Mouse (Mus musculus) forebrain, embryonic 12.5 days (tissue): ENCODE measurements around the gene Syt1. TPM values are rescaled to one million over a fixed set of nuclear protein-coding genes. Genes with fewer than 3 reads are reported as not detected.

Source experiments
- ATAC-seq: fragments of 200-750 bp; cut with Nextera tagmentation; 2 replicates; pipeline ENCODE4 v1.8.0; 2017; ENCODE audit warnings: moderate TSS enrichment; ENCODE audit not compliant: low FRiP score
- H3K27ac ChIP-seq: fragments of 300-500 bp; sonication (generic); 2 replicates; pipeline ENCODE4 v1.5.1; 2016; ENCODE audit warnings: mild to moderate bottlenecking
- H3K27me3 ChIP-seq: fragments of 300-500 bp; sonication (generic); 2 replicates; pipeline ENCODE4 v1.6.1; 2016; ENCODE audit warnings: mild to moderate bottlenecking
- H3K36me3 ChIP-seq: fragments of 300-500 bp; sonication (generic); replicated peaks from 2 replicates; pipeline ENCODE4 v1.6.1; 2016; ENCODE audit warnings: mild to moderate bottlenecking
- H3K4me1 ChIP-seq: fragments of 300-500 bp; sonication (generic); 2 replicates; pipeline ENCODE4 v1.6.1; 2016
- H3K4me2 ChIP-seq: fragments of 300-500 bp; sonication (generic); 2 replicates; pipeline ENCODE4 v1.6.1; 2016; ENCODE audit warnings: mild to moderate bottlenecking, moderate library complexity
- H3K4me3 ChIP-seq: fragments of 300-500 bp; sonication (generic); replicated peaks from 2 replicates; pipeline ENCODE4 v1.5.1; 2016; ENCODE audit warnings: mild to moderate bottlenecking
- H3K9ac ChIP-seq: fragments of 300-500 bp; sonication (generic); 2 replicates; pipeline ENCODE4 v1.6.1; 2016; ENCODE audit warnings: mild to moderate bottlenecking
- H3K9me3 ChIP-seq: fragments of 300-500 bp; sonication (generic); 2 replicates; pipeline ENCODE4 v1.6.1; 2016
- WGBS: fragments of 180-500 bp; shearing (Covaris S2); methylation state at CpG from one replicate; pipeline ENCODE4 v1.1.7; 2016; 5-methylcytosine and 5-hydroxymethylcytosine counted together
- polyA plus RNA-seq: library from polyadenylated mRNA; unstranded; fragments of >200 nt; fragmentation: Nextera tagmentation; extraction: Ambion mirVana; gene quantifications from 2 replicates; pipeline ENCODE4 v1.2.1, GENCODE M21; 2016

Syt1 gene
- polyA plus RNA-seq, 1 experiment from 2014 or later, result 33.7 TPM

- peaks cover 7% of the 10 kb centered on the region; the same call in 1 of the 2 replicates for H3K4me1 ChIP-seq
- H3K27me3 ChIP-seq, result no peaks in the 10 kb centered on the region
- peak; percentile 75; the same call in 1 of the 2 replicates for ATAC-seq
- no peak overlapping the region; the same call in 1 of the 2 replicates for H3K27ac ChIP-seq
- H3K9ac ChIP-seq, result no peak overlapping the region
- H3K36me3 ChIP-seq, result no peaks in the 10 kb centered on the region
- H3K4me3 ChIP-seq, result no peak overlapping the region
- no peaks in the 10 kb centered on the region for H3K9me3 ChIP-seq
- WGBS, result 66% methylated on average over 19 of the region's 19 CpGs
- no peak overlapping the region for H3K4me2 ChIP-seq
These were observed 451.8 kb downstream of the Syt1 start for GRCm38 (mm10) chr10:108558812-108559606.

- Histone ChIP-seq H3K9ac (no peak overlapping the region), H3K27ac (no peak overlapping the region), H3K27me3 (no peaks in the 10 kb centered on the region), H3K4me2 (no peak overlapping the region), H3K4me1 (no peaks in the 10 kb centered on the region), H3K36me3 (no peaks in the 10 kb centered on the region), H3K4me3 (no peak overlapping the region), H3K9me3 (no peaks in the 10 kb centered on the region)
- WGBS, result 75% methylated on average over 6 of the region's 6 CpGs
- ATAC-seq, result no peak
These were observed 458.2 kb downstream of the Syt1 start for GRCm38 (mm10) chr10:108552544-108552943.

- H3K4me3 ChIP-seq, result no peak overlapping the region
- no peaks in the 10 kb centered on the region for H3K27me3 ChIP-seq
- no peak overlapping the region for H3K4me2 ChIP-seq
- no peaks in the 10 kb centered on the region for H3K4me1 ChIP-seq
- WGBS, result 94% methylated on average over 3 of the region's 3 CpGs
- no peaks in the 10 kb centered on the region for H3K9me3 ChIP-seq
- H3K36me3 ChIP-seq, result no peaks in the 10 kb centered on the region
- ATAC-seq, result no peak
- no peak overlapping the region for H3K9ac ChIP-seq
- no peak overlapping the region for H3K27ac ChIP-seq
These were observed 465.1 kb downstream of the Syt1 start for GRCm38 (mm10) chr10:108545715-108546114.

- Histone ChIP-seq H3K4me2 (no peak overlapping the region), H3K4me3 (no peak overlapping the region), H3K9me3 (no peaks in the 10 kb centered on the region), H3K4me1 (no peaks in the 10 kb centered on the region), H3K27ac (no peak overlapping the region), H3K36me3 (no peaks in the 10 kb centered on the region), H3K27me3 (no peaks in the 10 kb centered on the region), H3K9ac (no peak overlapping the region)
- no peak for ATAC-seq
- WGBS, result 86% methylated on average over 9 of the region's 9 CpGs
These were observed 469.2 kb downstream of the Syt1 start for GRCm38 (mm10) chr10:108541555-108541954.

- no peak for ATAC-seq
- Histone ChIP-seq H3K4me3 (no peak overlapping the region), H3K4me1 (no peaks in the 10 kb centered on the region), H3K27ac (no peak overlapping the region), H3K4me2 (no peak overlapping the region), H3K27me3 (no peaks in the 10 kb centered on the region), H3K9ac (no peak overlapping the region), H3K9me3 (no peaks in the 10 kb centered on the region), H3K36me3 (no peaks in the 10 kb centered on the region)
- WGBS, result 92% methylated on average over 3 of the region's 3 CpGs
These were observed 472.2 kb downstream of the Syt1 start for GRCm38 (mm10) chr10:108538546-108538945.

DNA sequence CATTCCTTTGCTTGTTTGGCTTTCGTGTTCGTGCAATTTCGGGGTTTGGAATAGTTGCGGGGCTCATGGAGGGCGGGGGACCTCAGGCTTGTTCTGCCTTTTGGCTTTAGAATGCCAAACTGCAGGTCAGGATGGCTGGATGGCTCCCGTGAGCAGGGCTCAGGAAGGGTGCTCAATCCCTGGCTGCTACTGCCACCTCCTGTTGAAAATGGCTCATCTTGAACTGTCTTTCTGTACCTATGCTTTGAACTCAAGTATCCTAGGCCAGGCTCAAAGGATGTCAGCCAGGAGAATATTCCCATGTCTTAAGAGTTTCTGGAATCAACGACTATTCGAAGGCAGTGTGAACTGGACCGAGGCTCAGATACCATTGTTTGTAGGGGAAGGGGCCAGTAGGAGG, 473.1 kb downstream of the Syt1 start:
- H3K9ac ChIP-seq, result no peak overlapping the region
- no peak overlapping the region for H3K4me3 ChIP-seq
- no peak for ATAC-seq
- no peaks in the 10 kb centered on the region for H3K4me1 ChIP-seq
- H3K4me2 ChIP-seq, result no peak overlapping the region
- H3K27me3 ChIP-seq, result no peaks in the 10 kb centered on the region
- no peaks in the 10 kb centered on the region for H3K9me3 ChIP-seq
- WGBS, result 76% methylated on average over 9 of the region's 9 CpGs
- no peaks in the 10 kb centered on the region for H3K36me3 ChIP-seq
- no peak overlapping the region for H3K27ac ChIP-seq

GRCm38 (mm10) chr10:108535922-108536321, 474.9 kb downstream of the Syt1 start:
- no peak overlapping the region for H3K4me3 ChIP-seq
- no peaks in the 10 kb centered on the region for H3K36me3 ChIP-seq
- ATAC-seq, result no peak
- H3K4me2 ChIP-seq, result no peak overlapping the region
- peaks cover 7% of the 10 kb centered on the region; the same call in 1 of the 2 replicates for H3K4me1 ChIP-seq
- 60% methylated on average over 5 of the region's 5 CpGs for WGBS
- no peaks in the 10 kb centered on the region for H3K27me3 ChIP-seq
- H3K9me3 ChIP-seq, result no peaks in the 10 kb centered on the region
- no peak overlapping the region for H3K9ac ChIP-seq
- H3K27ac ChIP-seq, result no peak overlapping the region

DNA sequence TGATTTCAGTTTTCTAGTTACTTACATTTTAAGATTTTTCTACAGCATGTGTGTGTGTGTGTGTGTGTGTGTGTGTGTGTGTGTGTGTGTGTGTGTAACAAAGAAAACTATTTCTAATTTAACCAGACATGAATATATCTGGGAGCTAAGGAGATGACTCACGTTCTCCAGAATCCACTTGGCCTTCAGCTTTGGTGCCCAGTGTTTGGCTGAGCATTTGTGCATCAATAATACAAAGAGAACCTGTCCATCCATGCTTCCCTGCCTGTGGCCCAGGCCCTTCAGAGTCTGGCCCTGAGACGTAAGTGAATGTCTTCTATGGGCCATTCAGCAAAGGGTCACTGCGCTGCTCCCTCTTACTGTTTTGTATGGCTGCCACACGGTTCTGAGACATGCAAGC, 476.7 kb downstream of the Syt1 start:
- Histone ChIP-seq H3K9me3 (no peaks in the 10 kb centered on the region), H3K27me3 (no peaks in the 10 kb centered on the region), H3K4me2 (no peak overlapping the region), H3K9ac (no peak overlapping the region), H3K4me1 (peaks cover 8% of the 10 kb centered on the region; the same call in 1 of the 2 replicates), H3K36me3 (no peaks in the 10 kb centered on the region), H3K4me3 (no peak overlapping the region), H3K27ac (no peak overlapping the region)
- 63% methylated on average over 4 of the region's 4 CpGs for WGBS
- ATAC-seq, result no peak

DNA sequence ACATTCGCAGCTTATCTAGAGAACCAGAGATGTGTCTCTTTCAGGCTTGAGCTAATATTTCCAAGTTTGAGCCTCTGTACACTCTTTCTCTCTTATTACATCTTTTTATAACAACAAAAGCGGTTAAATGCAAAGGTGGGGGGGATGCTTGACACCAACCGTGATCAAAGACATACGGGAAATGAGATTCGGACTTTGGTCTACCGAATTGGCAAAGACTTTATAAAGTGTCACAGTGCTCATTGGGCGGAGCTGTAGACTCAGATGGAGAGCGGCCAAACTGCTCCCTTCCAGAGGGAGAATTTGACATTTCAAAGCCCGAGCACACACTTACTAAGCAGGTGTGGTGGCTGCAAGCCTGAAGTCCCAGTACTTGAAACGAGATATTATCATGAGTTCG, 477.9 kb downstream of the Syt1 start:
- H3K36me3 ChIP-seq, result no peaks in the 10 kb centered on the region
- peaks cover 8% of the 10 kb centered on the region; the same call in 1 of the 2 replicates for H3K4me1 ChIP-seq
- no peak for ATAC-seq
- no peak overlapping the region for H3K9ac ChIP-seq
- H3K27me3 ChIP-seq, result no peaks in the 10 kb centered on the region
- no peak overlapping the region for H3K4me2 ChIP-seq
- no peaks in the 10 kb centered on the region for H3K9me3 ChIP-seq
- H3K4me3 ChIP-seq, result no peak overlapping the region
- 92% methylated on average over 11 of the region's 11 CpGs for WGBS
- no peak overlapping the region for H3K27ac ChIP-seq

GRCm38 (mm10) chr10:108532283-108532682, 478.5 kb downstream of the Syt1 start:
- H3K4me1 ChIP-seq, result peaks cover 8% of the 10 kb centered on the region; the same call in 1 of the 2 replicates
- H3K4me2 ChIP-seq, result no peak overlapping the region
- H3K9ac ChIP-seq, result no peak overlapping the region
- 80% methylated on average over 9 of the region's 9 CpGs for WGBS
- no peaks in the 10 kb centered on the region for H3K36me3 ChIP-seq
- H3K9me3 ChIP-seq, result no peaks in the 10 kb centered on the region
- ATAC-seq, result no peak
- no peaks in the 10 kb centered on the region for H3K27me3 ChIP-seq
- no peak overlapping the region for H3K27ac ChIP-seq
- H3K4me3 ChIP-seq, result no peak overlapping the region

- no peak overlapping the region for H3K9ac ChIP-seq
- H3K36me3 ChIP-seq, result no peaks in the 10 kb centered on the region
- no peak overlapping the region for H3K4me3 ChIP-seq
- no peak overlapping the region for H3K4me2 ChIP-seq
- WGBS, result 64% methylated on average over 4 of the region's 4 CpGs
- H3K27me3 ChIP-seq, result 0 out of 2 replicates have a peak, but pooled peaks cover under 1% of the 10 kb centered on the region
- H3K27ac ChIP-seq, result no peak overlapping the region
- no peak for ATAC-seq
- peaks cover 8% of the 10 kb centered on the region; the same call in 1 of the 2 replicates for H3K4me1 ChIP-seq
- no peaks in the 10 kb centered on the region for H3K9me3 ChIP-seq
These were observed 479.1 kb downstream of the Syt1 start for GRCm38 (mm10) chr10:108531641-108532040.

DNA sequence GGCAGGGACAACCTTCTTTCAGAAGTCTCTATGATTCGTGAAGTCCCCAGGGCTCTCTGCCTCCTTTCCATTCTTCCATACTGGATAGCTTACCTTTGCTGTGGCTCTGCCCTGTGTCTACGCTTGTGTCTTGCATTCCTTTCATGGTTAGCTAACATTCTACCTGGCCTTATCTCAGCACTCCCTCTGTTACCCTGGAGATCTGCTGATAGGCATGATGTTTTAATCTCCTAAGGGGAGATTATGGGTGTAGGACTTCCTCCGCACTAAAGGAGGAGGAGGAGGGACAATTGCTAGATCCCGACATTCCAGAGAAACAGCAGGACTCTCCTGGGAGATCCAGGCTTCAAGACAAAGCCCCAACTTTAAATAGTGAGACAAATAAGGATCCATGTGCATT, 479.7 kb downstream of the Syt1 start:
- Histone ChIP-seq H3K27ac (no peak overlapping the region), H3K36me3 (no peaks in the 10 kb centered on the region), H3K4me2 (no peak overlapping the region), H3K4me3 (no peak overlapping the region), H3K4me1 (peaks cover 8% of the 10 kb centered on the region; the same call in 1 of the 2 replicates), H3K9me3 (no peaks in the 10 kb centered on the region), H3K27me3 (0 out of 2 replicates have a peak, but pooled peaks cover 3% of the 10 kb centered on the region), H3K9ac (no peak overlapping the region)
- ATAC-seq, result no peak
- 45% methylated on average over 4 of the region's 4 CpGs for WGBS

GRCm38 (mm10) chr10:108528338-108528737, 482.4 kb downstream of the Syt1 start:
- ATAC-seq, result no peak

More at GRCm38 (mm10) chr10:108528338-108528737, 482.4 kb downstream of the Syt1 start:
- H3K9ac ChIP-seq, result no peak overlapping the region
- H3K4me1 ChIP-seq, result peaks cover 22% of the 10 kb centered on the region
- H3K27ac ChIP-seq, result no peak overlapping the region
- H3K27me3 ChIP-seq, result 0 out of 2 replicates have a peak, but pooled peaks cover 3% of the 10 kb centered on the region
- WGBS, result 88% methylated on average over 7 of the region's 7 CpGs
- no peak overlapping the region for H3K4me2 ChIP-seq
- H3K36me3 ChIP-seq, result no peaks in the 10 kb centered on the region
- H3K4me3 ChIP-seq, result no peak overlapping the region
- H3K9me3 ChIP-seq, result no peaks in the 10 kb centered on the region
